Mouse (Mus musculus): ENCODE results near the gene Rnf10. TPM values are rescaled to one million over a fixed set of nuclear protein-coding genes. Genes with fewer than 3 reads are reported as not detected.

Gene Rnf10
- 184 and 207 TPM in 2 replicates for polyA plus RNA-seq (2012; rRNA removed; ENCODE audit: low replicate concordance)

GRCm38 (mm10) chr5:115272812-115273548 lies at the start of gene Rnf10:
Rnf10 (minus strand) TSS chr5:115272898.

GRCm38 (mm10) chr5:115300792-115301614 lies 28.3 kb upstream of the Rnf10 start, which contains the start of gene Dynll1:
Dynll1 (minus strand) TSS chr5:115300999.

GRCm38 (mm10) chr5:115279226-115280049 lies 6.7 kb upstream of the Rnf10 start, which contains the start of gene Coq5:
Coq5 (plus strand) TSS chr5:115279666.

GRCm38 (mm10) chr5:115235786-115236263 lies 36.9 kb downstream of the Rnf10 start, which contains the start of gene Pop5:
Pop5 (plus strand) TSS chr5:115235836.

GRCm38 (mm10) chr5:115193669-115194625 lies 78.8 kb downstream of the Rnf10 start, which contains the start of gene Cabp1:
Cabp1 (minus strand) TSS chr5:115194381.

Other genes with a start within 250 kb of the Rnf10 start
- gene Gm10401, start 174.6 kb downstream of the Rnf10 start, polyA plus RNA-seq (2012; rRNA removed; ENCODE audit: low replicate concordance): 0.49 TPM in 1 of 2 replicates, not detected in the other
- gene Acads, start 153.6 kb downstream of the Rnf10 start, polyA plus RNA-seq (2012; rRNA removed; ENCODE audit: low replicate concordance): 170 and 284 TPM in 2 replicates
- 24.5 and 54.6 TPM in 2 replicates for gene Unc119b, start 137.9 kb downstream of the Rnf10 start, polyA plus RNA-seq (2012; rRNA removed; ENCODE audit: low replicate concordance)
- gene Mlec, start 114.7 kb downstream of the Rnf10 start, polyA plus RNA-seq (2012; rRNA removed; ENCODE audit: low replicate concordance): 102 and 107 TPM in 2 replicates
- 3.5 and 5.2 TPM in 2 replicates for gene Cabp1, start 78.5 kb downstream of the Rnf10 start, polyA plus RNA-seq (2012; rRNA removed; ENCODE audit: low replicate concordance)
- gene Pop5, start 37.1 kb downstream of the Rnf10 start, polyA plus RNA-seq (2012; rRNA removed; ENCODE audit: low replicate concordance): 84.5 and 91.3 TPM in 2 replicates
- gene Coq5, start 6.8 kb upstream of the Rnf10 start, polyA plus RNA-seq (2012; rRNA removed; ENCODE audit: low replicate concordance): 20.2 and 33.0 TPM in 2 replicates
- gene Dynll1, start 28.1 kb upstream of the Rnf10 start, polyA plus RNA-seq (2012; rRNA removed; ENCODE audit: low replicate concordance): 113 and 341 TPM in 2 replicates
- 30.6 and 58.8 TPM in 2 replicates for gene Srsf9, start 54.3 kb upstream of the Rnf10 start, polyA plus RNA-seq (2012; rRNA removed; ENCODE audit: low replicate concordance)
- gene Gatc, start 68.3 kb upstream of the Rnf10 start, polyA plus RNA-seq (2012; rRNA removed; ENCODE audit: low replicate concordance): 15.2 and 15.5 TPM in 2 replicates
- gene Triap1, start 68.3 kb upstream of the Rnf10 start, polyA plus RNA-seq (2012; rRNA removed; ENCODE audit: low replicate concordance): 19.0 and 26.8 TPM in 2 replicates
- 2,308 and 3,139 TPM in 2 replicates for gene Cox6a1, start 76.1 kb upstream of the Rnf10 start, polyA plus RNA-seq (2012; rRNA removed; ENCODE audit: low replicate concordance)
- gene Msi1, start 156.7 kb upstream of the Rnf10 start, polyA plus RNA-seq (2012; rRNA removed; ENCODE audit: low replicate concordance): 1.1 and 20.6 TPM in 2 replicates
- 0.62 TPM in 1 of 2 replicates, not detected in the other for gene Pla2g1b, start 193.4 kb upstream of the Rnf10 start, polyA plus RNA-seq (2012; rRNA removed; ENCODE audit: low replicate concordance)
- 42.6 and 51.3 TPM in 2 replicates for gene Sirt4, start 211.8 kb upstream of the Rnf10 start, polyA plus RNA-seq (2012; rRNA removed; ENCODE audit: low replicate concordance)
- gene Pxn, start 233.8 kb upstream of the Rnf10 start, polyA plus RNA-seq (2012; rRNA removed; ENCODE audit: low replicate concordance): 77.3 and 92.5 TPM in 2 replicates